Mouse (Mus musculus) cerebellum, postnatal 14 days (tissue): ENCODE results near the gene Samd4b.

Source experiments
- DNase-seq, 2 experiments: peaks; one replicate each; pipeline ENCODE4 v3.0.0; 2021; ENCODE audit warnings: mixed read lengths in 2 of 2

Gene Samd4b

GRCm38 (mm10) chr7:28351676-28352191 is 246.2 kb downstream of the Samd4b start:
- no peak for DNase-seq

GRCm38 (mm10) chr7:28350155-28350883 is 247.6 kb downstream of the Samd4b start, which contains the start of gene Rps16:
TSS of gene Rps16 (plus strand) at chr7:28350652.
- peak; percentile 99 for DNase-seq
